Mouse (Mus musculus) left cerebral cortex, postnatal 10 days (tissue): ENCODE measurements around the gene Slc5a2. TPM values are rescaled to one million over a fixed set of nuclear protein-coding genes. Genes with fewer than 3 reads are reported as not detected.
A peak's percentile ranks its signal among the peaks of the same experiment; 100 is the strongest.

Source experiments
- DNase-seq, 2 experiments: peaks; one replicate each; pipeline ENCODE4 v3.0.0; 2021 to 2022; ENCODE audit warnings: low spot score in 2 of 2, mixed read lengths in 1 of 2; ENCODE audit errors: extremely low spot score in 1 of 2
- intact Hi-C: fragments of 180-260 bp; cut with DNase I; formaldehyde crosslinking; loops from one replicate; pipeline ENCODE4 v1.15.1; 2025
- total RNA-seq, 2 experiments: library from RNA; stranded (reverse); gene quantifications; 2 replicates each; pipeline ENCODE4 v1.2.3; 2021

Slc5a2 gene
- total RNA-seq: not detected

DNA sequence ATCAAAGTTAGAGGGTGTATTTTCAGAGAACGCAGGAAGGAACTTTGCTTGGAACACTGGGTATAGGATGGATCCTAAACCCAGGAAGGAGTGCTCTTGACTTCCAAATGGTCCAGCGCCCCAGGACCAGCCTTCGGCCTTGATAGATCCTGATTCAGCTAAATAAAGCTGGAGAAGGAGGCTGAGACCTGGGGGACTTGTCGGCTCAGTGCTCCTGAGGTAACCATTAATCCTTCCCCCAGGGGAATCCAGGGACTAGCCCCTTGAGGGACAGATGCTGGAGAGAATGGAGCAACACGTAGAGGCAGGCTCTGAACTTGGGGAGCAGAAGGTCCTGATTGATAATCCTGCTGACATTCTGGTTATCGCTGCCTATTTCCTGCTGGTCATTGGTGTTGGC, at the start of gene Slc5a2:
Gene Slc5a2 (plus strand): TSS at position 247 of the 400 bp plus-strand sequence.
- intact Hi-C loops: no loop called here
- DNase-seq: no peak

DNA sequence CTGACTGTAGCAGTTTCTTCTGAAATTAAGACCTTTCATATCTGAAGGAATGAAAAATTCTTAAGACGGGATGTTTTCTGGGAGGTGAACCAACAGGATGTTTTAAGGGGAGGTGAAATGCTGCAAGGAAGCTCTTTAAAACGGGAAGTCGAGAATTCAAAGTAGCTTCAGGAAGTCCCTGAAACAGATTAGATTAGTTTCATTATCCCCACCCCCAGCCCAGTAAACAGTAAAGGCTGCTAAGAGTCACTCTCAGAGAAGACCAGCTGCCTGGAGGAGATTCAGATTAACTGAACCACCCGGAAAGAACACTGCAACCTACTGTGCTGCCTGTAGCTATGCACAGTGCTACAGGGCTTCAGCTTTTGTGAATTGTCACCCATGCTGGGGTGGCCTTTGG, 45.5 kb upstream of the Slc5a2 start:
- DNase-seq: no peak
- intact Hi-C loops: no loop called here

DNA sequence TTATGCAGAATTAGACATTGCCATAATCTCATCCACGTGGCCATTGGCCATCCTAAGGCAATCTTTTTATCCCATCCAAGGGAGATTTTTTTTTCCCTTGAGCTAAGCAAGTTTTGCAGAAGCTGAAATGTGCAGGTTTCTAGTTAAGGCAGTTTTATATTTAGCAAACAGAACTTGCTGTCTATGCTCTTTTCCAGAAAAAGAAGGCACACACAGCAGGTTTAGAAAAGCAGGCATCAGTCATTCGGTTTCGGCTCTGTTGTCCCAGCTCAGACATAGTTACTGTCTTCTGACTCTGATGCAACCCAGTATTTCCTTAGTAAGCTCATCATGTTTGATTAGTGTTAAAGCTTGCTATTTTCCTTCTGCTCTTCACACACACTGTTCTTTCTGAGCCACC, 44.5 kb upstream of the Slc5a2 start:
- intact Hi-C loops: no loop called here
- DNase-seq: peak in 1 of 2 experiments; percentile 44

DNA sequence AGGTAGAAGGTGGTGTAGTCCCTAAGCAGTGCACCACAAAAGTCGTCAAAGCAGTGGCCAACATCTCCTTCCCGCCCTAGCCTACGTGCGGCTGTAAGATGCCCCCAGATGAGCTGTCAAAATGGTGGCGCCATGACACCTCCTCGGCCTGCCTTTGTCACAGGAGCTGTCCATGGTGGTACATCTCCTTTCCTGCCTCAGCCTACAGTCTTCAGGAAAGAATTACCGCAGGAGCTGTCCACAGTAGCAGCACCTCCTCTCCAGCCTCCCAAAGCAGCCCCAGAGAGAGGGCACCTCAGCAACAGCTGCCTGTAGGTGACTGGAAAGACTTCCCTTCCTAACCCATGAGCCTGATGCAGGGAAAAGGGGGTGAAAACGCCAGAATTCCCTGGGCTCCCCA, 33.7 kb upstream of the Slc5a2 start:
- intact Hi-C loops: no loop called here
- DNase-seq: no peak

DNA sequence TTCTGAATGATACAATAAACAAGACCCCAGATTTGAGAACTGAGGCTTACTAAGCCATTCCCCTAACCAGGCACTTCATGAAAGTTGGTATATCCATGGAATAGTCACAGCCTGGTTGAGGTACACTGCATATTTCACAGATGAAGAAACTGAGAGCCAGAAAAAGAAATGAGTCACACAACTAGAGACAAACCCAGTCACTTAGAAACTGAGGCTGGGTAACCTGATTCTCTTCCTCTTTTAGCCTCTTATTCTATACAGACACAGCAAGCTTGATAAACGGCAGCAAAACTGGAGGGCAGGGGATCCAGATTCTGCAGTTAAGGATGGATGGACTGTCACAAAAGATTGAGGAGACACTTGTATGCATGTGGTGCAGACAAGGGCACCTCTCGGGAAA, 30.7 kb upstream of the Slc5a2 start:
- intact Hi-C loops: no loop called here
- DNase-seq: no peak

DNA sequence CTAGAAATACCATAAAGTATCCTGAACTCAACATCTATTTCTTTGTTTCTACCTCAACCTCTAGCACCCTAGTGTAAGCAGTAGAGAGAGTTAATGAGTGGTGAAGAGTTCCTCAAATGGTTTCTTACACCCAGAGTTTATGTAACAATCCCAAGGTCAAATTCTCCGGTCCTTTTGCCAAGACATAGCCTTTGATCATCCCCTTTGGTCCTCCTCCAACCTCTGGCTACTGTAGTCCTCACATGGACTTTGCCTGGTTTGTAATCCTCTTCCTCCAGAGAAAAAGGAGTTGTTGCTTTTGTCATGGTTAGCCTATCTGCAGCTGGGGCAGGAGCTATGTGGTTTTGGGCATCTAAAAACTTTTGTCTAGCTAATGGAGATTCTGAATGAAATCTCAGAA, 30.0 kb upstream of the Slc5a2 start:
- intact Hi-C loops: no loop called here
- no peak for DNase-seq

DNA sequence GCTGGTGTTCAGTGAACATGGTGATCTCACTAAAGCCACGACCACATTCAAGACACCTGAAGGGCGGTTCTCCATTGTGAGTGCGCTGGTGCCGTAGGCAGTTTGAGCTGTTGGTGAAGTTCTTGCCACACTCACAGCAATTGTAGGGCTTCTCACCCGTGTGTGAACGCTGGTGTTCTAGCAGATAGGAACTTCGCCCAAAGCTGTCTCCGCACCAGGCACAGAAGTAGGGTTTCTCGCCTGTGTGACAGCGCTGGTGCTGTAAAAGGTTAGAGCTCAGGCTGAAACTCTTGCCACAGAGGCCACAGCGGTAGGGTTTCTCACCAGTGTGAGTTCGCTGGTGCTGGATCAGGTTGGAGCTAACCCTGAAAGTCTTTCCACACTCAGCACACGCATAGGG, 29.0 kb upstream of the Slc5a2 start:
- intact Hi-C loops: no loop called here

DNA sequence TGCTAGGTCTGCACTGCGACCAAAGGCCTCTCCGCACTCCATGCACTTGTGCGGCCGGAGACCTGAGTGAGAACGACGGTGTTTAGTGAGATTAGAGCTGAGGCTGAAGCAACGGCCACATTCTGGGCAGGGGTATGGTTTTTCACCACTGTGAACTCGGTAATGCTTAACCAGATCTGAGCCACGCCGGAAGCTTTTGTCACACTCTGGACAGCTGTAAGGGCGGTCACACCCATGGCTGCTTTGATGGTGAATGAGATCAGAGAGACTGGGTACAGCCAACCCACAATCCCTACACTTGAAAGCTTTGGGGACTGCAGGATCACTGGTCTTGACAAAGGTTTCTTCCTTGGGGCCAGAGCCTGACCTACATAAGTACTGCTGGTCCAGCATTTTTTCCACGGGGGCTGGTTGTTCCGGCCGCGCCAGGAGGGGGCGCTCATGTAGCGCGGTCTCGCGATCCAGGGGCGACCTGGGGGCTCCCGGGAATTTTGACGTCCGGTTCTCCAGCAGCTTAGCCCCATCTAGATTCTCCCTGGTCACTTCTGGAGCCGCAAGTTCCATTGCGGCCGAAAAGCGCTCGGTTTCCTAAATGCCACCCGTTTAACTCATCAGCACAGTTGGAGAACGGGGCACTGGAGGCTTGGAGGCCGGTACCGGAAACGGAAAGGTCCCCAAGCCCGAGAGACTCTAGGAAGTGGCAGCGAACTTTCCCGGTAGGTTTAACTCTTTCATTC, 28.4 kb upstream of the Slc5a2 start, which contains the start of gene Armc5:
Gene Armc5 (plus strand): TSS at position 487 of the 737 bp plus-strand sequence.
- peak; percentile 75 to 90 for DNase-seq
- intact Hi-C loops: no loop called here

More for the DNA sequence above, 29.0 kb upstream of the Slc5a2 start:
- no peak for DNase-seq

DNA sequence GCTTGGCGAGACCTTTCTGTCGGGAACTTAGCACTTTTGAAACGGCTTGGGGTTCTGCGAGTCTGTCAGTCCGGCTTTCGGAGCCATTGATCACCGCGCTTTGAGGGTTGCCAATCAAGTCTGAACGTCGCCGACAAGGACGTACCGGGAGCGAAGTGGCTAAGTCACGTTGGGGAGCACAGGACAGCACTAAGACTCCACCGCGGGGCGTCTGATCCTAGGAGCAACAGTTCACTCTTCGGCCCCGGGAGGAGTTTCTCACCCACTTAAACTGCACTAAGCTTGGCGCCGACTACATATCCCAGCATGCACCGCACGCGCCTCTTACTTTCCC, 27.9 kb upstream of the Slc5a2 start:
- no peak for DNase-seq
- intact Hi-C loops: no loop called here

DNA sequence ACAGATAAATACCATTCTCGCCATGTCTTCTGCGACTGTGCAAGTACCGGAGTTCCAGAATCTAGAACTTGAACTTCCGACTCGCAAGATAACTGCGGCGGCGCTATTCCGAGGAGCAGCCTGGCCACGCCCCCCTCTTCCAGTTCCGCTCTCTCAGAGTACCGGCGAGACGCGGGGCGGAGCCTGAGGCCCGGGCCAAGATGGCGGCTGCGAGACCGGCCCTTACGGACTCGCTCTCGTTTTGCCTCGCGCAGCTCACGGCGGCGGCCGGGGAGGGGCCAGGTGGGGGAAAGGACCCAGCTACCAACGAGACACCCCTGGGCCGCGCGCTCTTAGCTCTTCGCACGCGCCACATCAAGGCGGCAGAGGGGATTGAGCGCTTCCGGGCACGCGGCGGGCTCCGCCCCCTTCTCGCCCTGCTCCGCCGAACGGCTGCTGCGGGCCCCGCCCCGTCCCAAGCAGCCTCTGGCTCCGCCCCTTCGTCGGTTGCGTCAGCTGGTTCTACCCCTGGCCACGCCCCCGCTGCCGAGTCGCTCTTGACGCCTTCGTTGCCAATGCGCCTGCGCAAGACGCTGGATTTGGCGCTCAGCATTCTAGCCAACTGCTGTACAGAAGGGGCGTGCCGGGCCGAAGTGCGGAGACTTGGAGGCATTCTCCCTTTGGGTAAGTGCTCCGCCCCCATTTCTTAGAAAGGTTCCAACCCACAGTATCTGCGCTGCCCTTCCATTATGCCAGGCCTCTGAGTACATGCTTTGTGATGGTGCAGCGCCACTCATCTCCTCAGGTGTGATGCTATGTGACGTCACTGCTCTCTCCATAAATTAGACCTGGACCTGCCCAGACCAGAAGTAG, 27.3 kb upstream of the Slc5a2 start, which contains the start of gene 9130023H24Rik:
Gene 9130023H24Rik (minus strand): TSS at position 105 of the 852 bp plus-strand sequence.
- DNase-seq: peak; percentile 98 to 100
- intact Hi-C loops: no loop called here

DNA sequence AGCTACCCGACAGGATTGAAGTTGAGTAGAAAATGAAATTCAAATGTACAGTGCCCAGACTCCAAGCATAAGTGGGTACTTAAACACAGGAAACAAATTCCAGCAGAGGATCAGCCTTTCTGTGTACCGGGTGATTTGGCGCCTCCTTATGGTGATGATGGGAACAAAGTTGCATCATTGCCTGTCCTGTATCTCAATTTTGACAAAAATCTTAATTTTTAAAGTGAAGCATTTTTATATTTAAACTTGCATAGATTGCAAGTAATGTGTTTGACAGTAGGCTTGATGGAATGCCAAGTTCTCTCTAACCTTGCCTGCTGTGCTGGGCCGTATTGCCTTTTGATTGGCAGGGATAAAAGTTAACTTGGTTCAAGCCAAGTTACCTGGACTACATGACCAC, 26.5 kb upstream of the Slc5a2 start:
- peak in 1 of 2 experiments; percentile 53 for DNase-seq
- intact Hi-C loops: no loop called here

DNA sequence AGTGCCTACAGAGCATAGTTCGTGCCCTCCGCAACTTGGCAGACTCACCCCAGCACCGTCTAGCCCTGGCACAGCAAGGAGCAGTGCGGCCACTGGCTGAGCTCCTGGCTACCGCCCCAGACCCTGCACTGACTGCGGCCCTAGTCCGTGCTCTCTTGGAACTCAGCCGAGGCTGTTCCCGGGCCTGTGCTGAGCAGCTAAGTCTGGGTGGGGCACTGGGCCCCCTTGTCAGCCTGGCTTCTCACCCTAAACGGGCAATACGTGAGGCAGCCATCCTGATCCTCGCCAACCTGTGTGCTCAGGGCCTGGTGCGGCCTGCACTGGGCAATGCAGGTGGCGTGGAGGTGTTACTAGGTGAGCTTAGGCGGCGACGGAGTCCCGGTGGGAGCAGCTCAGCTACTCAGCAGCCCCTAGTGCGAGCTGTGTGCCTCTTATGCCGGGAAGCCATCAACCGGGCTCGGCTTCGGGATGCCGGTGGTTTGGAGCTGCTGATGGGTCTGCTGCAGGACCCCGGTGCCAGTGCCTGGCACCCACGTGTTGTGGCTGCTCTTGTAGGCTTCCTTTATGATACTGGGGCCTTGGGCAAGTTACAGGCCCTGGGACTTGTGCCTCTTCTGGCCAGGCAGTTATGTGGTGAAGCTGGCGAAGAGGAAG, 25.2 kb upstream of the Slc5a2 start:
- DNase-seq: peak in 1 of 2 experiments; percentile 59
- intact Hi-C loops: no loop called here

DNA sequence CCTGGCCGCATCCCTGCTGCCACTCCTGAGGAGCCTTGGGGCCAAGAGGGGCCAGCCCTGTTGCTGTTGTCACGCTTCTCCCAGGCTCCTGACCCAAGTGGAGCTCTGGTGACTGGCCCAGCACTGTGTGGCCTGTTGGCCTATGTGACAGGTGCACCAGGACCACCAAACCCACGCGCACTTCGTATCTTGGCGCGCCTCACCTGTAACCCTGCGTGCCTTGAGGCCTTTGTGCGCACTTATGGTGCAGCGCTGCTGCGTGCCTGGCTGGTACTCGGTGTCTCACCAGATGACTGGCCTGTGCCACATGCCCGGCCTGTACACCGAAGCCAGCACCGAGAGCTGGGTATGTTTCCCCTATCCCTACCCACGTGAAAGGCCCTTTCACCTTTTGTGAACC, 23.1 kb upstream of the Slc5a2 start:
- no peak for DNase-seq
- intact Hi-C loops: no loop called here

DNA sequence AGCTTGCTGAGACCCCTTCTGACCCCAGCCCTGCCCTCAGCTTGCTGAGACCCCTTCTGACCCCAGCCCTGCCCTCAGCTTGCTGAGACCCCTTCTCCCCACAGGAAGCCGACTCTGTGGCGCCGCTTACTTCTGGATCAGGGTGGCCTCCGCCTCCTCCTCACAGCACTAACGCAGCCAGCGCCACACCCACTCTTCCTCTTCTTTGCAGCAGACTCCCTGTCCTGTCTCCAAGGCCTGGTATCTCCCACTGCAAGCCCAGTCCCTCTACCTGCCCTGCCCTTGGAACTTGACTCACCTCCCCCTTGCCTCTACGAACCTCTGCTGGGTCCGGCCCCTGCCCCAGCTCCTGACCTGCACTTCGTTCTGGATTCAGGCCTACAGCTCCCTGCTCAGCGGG, 21.5 kb upstream of the Slc5a2 start:
- no peak for DNase-seq
- intact Hi-C loops: no loop called here

DNA sequence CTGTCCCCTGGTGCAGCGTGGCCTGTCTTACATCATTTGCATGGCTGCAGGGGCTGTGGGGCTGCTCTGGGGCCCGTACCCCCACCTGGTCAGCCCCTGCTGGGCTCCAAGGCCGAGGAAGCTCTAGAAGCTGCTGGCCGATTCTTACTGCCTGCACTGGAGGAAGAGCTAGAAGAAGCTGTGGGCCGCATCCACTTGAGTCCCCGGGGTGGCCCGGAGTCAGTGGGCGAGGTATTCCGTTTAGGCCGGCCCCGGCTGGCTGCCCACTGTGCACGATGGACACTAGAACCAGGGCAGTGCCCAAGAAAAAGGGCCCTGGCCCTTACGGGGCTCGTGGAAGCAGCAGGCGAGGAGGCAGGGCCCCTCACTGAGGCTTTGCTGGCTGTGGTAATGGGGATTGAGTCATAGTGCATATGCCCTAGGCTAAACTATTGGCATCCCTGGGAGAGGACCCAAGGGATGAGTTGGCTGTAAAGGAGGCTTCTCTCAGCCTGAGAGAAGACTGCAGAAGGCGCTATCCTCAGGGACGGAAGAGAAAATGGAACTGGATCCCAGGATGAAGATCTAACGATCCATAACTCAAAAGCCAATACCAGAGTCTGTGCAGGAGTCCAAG, 20.9 kb upstream of the Slc5a2 start:
- DNase-seq: no peak
- intact Hi-C loops: loop anchor here (5.0 kb wide), 2 partner anchors 53 to 448 kb away; partner anchors contain the start of gene BC017158

DNA sequence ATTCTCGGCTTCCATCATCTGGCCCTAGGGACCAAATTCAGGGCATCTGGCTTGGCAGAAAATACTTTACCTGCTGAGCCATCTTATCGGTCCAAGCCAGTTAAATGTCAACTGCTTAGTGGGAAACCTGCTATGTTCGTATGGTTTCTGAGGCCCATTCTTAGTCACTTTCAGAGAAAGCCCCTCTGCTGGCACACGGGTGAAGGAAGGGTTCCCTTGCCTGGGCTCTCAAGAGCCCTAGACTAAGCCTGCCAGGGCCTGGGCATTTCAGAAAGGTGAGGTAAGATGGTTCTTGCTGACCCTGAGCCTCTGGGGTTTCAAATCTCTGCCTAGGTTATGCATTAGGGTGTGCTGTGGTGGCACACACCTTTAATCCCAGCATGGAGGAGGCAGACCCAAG, 19.9 kb upstream of the Slc5a2 start:
- DNase-seq: no peak
- intact Hi-C loops: loop anchor here (5.0 kb wide), 2 partner anchors 52 to 447 kb away; partner anchors contain the start of gene BC017158

DNA sequence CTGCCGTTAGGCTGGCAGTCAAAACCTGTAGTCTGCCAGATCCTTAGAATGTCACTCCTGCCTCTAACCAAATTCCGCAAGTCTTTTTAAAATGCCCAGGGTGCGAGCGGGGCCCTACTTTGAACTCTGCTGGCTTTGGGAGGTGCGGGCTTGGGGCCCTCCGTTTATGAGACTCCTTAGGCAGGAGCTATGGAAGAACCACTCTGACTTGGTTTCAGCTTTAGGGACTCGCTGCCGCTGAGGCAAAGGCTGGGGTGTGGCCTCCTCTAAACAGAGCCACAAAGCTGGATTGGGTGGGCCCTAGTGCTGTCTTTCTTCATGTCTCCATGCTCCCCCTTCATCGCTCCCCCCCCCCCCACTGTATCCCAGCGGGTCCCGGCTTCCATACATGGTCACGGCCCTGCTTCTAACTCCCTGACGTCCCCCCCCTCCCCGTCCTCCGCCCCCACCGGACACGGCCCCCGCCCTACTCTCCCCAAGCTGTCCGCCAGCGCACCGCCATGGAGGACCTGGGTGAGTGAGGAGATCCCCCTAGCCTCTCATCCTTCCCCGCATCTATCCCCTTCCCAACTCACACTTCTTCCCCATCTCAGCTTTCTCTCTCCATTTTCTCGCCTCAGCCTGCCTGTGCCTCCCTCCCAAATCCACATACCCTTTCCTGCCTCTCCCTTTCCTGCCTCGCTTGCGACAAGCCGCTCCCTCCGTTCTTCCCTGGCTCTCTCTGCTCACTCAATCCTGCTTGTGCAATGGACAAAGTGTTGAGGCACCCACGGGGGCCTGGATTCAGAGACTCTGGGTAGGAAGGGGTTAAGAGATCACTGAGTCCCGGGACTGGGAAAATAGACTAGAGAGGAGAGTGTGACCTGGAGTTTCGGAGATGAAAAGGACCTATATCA, 18.7 kb upstream of the Slc5a2 start, which contains the start of gene Tgfb1i1:
Gene Tgfb1i1 (plus strand): TSS at position 317 of the 896 bp plus-strand sequence.
- intact Hi-C loops: loop anchor here (2.0 to 5.0 kb wide), 3 partner anchors 51 to 446 kb away; partner anchors contain the start of gene BC017158
- DNase-seq: peak; percentile 54 to 85

DNA sequence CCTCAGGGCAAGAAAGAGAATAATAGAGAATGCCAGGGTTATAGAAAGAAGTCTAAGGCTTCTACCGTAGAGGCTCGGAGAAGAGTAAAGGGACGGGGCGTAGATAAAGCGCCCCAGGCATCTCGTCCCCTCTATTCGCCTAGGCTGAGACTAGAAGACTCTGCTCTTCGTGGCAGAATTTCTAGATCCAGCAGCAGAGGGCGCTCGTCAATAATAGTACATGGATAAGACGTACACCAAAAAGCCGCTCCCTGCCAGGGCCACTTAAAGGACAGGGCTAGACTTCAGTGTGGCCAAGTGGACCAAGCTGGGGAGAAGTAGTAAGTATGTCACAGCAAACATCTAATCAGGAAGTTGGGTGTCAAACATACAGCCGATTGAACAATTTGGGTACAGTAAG, 18.0 kb upstream of the Slc5a2 start:
- DNase-seq: peak; percentile 89 to 92
- intact Hi-C loops: loop anchor here (2.0 to 5.0 kb wide), 3 partner anchors 50 to 445 kb away; partner anchors contain the start of gene BC017158
